Mouse (Mus musculus): Measurements from ENCODE around the gene Aldh6a1.

- TF ChIP-seq POLR2A (IDR thresholded peaks at IDR 0.05; ENCODE audit: insufficient read length, low read depth) (no peak), USF1 (IDR thresholded peaks at IDR 0.05; ENCODE audit: low read depth) (no peak), E2F4 (IDR thresholded peaks at IDR 0.05; ENCODE audit: insufficient read depth) (no peak)
These were observed 46.0 kb upstream of the Aldh6a1 start for GRCm38 (mm10) chr12:84496795-84497194.
